Mouse (Mus musculus) cerebellum, postnatal 10 days (tissue): ENCODE data around the gene Zc3h4.
A peak's percentile ranks its signal among the peaks of the same experiment; 100 is the strongest.

Experiments
- DNase-seq, 2 experiments: peaks; one replicate each; pipeline ENCODE4 v3.0.0; 2021; ENCODE audit warnings: mixed read lengths in 2 of 2

Zc3h4 gene

DNA sequence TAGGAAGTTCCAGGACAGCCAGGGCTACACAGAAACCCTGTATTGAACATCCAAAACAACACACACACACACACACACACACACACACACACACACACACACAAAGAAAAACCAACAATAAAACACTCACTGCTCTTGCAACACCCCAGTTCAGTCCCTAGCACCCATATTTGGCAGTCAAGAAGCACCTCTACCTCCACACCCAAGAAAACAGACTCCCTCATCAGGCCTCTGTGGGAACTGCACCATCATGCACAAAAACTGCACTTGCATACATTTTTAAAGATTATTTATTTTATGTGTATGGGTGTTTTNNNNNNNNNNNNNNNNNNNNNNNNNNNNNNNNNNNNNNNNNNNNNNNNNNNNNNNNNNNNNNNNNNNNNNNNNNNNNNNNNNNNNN lies 40.5 kb downstream of the Zc3h4 start:
- DNase-seq: no peak

DNA sequence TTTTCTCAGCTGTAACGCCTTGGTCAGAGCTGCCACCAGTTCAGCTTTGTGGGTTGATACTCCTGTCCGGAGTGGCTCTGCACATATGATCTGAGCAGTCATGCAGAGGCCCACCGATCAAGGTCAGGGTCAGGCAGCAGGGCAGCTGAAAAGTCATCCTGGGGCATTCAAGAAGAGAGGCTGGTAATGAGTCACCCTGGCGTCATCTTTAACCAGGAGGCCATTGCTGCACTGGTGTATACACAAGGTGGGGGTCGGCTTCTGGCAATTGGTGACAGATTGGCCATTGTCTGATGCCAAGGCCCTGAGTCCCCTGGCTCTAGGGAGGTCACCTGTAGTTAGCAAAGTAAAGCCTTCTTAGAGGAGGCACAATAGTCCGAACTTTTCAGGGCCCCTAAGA lies 50.9 kb downstream of the Zc3h4 start:
- DNase-seq: no peak

DNA sequence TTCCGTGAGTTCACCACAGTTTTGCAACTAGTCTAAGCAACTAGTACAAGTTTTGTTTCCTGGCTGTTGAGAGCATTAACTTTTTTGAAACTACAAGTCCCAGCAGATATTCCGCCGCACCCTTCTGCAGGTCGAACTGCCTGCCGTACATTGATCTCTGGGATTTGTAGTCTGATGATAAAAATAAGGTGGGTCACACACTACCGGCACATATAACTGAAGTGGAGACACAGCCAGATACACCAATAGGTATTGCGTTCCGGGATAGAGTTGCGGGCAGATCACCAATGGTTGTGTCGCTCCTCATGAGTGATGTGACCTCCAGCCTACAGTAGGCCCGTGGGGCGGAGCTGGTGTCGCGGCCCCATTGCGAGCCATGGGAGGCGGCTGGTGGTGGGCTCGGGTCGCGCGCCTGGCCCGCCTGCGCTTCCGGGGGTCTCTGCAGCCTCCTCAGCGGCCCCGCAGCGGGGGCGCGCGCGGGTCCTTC lies 51.9 kb downstream of the Zc3h4 start, which contains the start of gene Tmem160:
Tmem160 (plus strand) TSS at position 193 of the 487 bp plus-strand sequence.
- DNase-seq: peak; percentile 93 to 94

DNA sequence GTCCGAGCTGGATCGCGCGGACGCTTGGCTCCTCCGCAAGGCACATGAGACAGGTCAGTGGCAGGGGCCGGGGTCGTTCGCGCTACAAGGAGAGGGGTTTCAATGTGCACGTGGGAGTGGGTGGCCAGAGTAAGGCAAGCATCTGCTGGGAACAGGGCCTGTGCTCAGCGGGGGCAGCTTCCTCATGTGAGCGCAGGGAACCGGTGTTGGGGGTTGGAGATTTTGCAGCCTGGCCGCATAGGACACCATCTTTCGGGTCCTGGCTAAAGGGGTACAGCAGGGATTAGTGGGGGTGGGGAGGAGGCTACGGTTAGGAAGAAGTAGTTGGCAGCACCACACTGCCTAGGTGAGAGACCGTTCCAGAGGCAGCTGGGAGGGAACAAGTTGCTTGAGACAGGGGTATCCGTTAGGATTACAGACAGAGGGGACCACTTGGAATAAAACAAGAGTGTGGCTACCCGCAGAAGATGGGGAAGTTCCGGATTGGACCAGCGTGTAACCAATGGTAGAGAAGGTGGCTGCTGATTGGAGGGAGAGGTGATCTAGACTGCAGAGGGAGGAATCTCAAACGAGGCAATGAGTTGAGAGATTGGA lies 52.5 kb downstream of the Zc3h4 start:
- peak; percentile 73 to 74 for DNase-seq

DNA sequence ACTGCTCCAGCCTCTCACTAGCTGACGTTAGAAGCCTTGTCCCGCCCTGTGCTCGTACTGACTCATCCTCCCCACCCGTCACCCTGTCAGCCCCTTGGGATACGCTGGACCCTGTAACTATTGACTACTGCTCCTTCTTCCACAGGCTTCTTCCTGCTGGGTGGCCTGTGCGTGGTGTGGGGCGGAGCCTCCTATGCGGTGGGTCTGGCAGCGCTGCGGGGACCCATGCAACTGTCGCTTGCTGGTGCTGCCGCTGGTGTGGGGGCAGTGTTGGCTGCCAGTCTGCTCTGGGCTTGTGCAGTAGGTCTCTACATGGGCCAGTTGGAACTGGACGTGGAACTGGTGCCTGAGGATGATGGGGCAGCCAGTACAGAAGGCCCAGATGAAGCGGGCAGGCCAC lies 54.3 kb downstream of the Zc3h4 start:
- no peak for DNase-seq

DNA sequence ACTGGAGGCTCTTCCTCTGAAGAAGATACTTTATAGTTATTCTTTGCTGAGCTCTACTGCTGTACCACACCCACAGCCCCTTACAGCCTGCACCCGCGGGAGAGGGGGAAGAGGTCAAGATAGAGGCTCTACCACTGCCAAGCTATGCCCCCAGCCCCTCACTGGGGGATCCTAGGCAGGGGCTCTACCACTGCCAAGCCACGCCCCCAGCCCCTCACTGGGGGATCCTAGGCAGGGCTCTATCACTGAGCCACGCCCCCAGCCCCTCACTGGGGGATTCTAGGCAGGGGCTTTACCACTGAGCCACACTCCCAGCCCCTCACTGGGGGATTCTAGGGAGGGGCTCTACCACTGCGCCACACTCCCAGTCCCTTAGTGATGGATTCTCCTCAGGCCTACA lies 55.6 kb downstream of the Zc3h4 start:
- DNase-seq: no peak

DNA sequence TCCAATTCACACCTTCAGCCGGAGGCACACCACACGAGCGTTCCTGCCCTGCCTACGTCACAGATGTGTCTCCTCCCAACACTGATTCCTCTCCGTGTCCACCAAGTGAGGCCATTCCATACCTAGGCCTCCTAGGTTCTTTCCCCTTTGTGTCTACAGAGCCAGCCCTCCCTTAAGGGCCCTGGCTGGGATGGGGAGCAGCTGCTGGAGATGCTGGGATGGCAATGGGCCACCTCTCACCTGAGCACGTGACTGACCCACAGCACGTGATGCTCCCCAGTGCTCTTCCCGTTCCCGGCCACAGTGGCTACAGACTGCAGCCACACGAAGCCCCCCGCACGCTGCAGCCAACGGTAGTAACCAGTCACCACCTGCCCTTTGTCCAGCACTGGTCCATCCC lies 59.9 kb downstream of the Zc3h4 start:
- peak; percentile 70 to 71 for DNase-seq

DNA sequence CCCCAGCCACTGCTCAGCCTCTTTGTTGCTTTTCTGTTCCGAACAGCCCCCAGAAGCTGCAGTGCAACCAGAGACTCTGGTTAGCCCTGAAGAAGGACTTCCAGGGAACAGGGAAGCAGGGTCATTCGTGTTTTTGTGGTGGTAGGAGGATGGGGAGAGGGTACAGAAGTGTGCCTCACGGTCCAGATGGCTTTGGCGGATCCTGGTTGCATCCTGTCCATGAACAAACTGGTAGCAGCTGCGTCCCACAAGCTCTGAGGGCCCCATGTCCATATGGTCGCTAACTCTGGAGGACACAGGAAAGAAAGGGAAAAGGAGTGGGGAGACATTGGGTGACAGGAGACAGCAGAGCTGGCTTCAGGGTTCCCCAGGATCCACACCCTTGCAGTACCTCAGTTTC lies 60.4 kb downstream of the Zc3h4 start:
- DNase-seq: peak; percentile 41 to 56

DNA sequence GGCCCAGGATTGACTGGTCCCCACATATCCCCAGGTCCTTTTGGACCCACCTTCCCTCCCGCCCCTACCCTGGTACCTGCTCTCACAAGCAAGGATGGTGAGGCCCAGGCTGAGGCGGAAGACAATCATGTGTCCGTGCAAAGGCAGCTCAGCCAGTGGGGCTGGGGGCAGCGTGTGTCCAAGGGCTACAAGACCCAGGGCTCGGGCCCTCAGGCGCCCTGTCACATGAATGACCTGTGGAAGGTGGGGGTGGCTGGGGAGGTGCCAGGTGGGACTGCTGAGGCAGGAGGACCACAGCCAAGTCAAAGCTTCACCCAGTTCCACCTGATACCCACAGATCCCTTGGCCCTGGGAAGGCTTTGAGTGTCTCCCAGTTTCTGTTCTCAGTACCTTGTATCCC lies 61.0 kb downstream of the Zc3h4 start:
- peak; percentile 47 to 53 for DNase-seq

DNA sequence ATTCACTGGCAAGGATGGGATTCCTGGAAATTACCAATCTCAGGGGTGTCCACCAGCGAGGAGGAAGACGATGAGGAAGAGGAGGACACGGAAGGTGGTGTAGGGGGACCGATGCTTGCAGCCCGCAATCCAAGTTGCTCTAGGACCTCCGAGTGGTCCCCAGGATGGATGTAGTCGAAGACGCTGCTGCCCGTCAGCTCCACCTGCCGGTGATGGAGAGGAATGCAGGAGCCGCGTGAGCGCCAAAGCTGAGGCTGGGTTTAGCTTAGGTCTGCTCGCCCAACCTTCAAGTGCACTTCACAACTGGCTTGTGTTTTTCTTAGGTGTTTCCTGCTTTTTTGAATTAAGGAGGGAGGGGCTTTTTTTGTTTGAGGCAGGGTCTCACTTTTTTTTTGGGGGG lies 62.5 kb downstream of the Zc3h4 start:
- DNase-seq: peak; percentile 93 to 95

DNA sequence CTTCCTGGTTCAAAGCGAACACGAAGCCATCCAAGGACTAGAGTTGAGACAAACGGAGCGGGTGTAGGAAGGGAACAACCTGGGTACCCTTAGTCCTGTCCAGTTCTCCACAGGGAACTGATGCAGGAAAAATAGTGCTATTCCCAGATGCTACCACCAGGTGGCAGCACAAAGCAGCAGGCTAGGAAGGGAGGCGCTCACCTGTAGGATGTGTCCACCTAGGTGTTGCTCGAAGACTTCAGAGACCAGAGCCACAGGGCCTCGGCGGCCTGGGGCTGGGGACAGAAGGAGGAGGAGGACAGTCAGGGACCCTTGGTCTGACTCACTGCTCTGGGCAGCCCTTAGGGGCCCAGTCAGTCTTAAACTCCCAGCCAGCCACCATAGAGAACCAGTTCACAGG lies 64.5 kb downstream of the Zc3h4 start:
- peak; percentile 88 to 91 for DNase-seq

DNA sequence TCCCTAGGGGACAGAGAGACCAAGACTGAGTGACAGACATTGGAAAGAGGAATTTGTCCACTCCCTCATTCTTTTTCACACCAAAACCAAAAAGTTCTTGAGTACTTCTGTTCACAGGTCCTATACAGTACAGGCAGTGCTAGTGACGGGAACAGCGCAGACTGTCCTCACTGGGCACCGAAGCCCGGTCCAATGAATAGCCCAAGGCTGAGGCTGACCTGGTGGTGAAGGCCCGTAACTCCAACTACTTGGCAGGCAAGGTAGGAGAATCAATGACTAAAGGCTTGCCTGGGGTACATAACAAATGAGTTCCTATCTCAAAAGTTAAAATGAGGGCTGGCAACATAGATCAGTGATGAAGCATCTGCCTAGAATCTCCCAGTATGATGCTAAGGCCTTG lies 64.9 kb downstream of the Zc3h4 start:
- DNase-seq: no peak

DNA sequence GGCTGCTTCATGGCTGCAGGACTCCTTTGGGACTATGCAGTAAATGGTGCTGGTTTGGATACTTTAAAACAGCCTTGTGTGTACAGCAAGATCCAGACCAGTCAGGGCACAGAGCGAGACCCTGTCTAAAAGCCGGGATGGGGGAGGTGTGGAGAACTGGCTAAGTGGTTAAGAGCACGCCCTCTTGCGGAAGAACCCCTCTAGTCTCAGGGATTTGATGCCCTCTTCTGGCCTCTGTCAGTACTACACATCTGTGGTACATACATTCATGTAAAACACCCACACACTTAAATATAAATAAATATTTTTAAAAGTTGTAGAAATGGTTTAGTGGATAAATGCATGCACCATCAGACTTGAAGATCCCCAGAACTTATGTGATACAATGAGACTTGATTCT lies 65.9 kb downstream of the Zc3h4 start:
- peak in 1 of 2 experiments; percentile 53 for DNase-seq

DNA sequence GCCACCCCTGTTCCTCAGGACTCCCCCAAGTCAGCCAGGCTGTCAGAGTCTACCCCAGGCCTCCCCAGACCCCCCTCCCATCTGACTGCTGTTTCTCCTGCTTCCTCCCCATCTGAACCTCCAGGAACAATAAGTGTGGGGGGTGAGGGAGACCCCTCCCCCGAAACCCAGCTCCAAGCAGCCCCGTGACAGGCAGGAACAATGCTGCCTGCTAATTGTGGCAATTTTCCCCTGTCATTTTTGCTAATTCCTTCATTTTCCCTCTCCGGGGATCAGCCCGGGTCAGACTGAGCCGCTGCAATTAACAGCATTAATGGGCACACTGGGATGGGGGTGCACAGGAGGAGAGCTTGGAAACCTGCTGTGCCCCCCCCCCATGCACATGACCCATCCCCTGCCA lies 67.4 kb downstream of the Zc3h4 start:
- DNase-seq: no peak

DNA sequence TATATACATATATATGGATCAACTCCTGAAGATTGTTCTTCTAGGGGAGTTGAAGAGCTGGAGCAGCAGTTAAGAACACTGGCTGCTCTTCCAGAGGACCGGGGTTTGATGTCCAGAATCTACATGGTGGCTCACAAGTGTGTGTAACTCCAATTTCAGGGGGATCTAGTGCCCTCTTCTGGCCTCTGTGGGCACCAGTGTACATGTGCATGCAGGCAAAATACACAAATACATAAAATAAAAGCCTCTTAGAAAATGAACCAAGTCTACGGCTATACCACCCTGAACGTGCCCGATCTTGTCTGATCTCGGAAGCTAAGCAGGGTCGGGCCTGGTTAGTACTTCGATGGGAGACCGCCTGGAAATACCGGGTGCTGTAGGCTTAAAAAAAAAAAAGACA lies 70.8 kb downstream of the Zc3h4 start:
- peak; percentile 44 to 57 for DNase-seq

DNA sequence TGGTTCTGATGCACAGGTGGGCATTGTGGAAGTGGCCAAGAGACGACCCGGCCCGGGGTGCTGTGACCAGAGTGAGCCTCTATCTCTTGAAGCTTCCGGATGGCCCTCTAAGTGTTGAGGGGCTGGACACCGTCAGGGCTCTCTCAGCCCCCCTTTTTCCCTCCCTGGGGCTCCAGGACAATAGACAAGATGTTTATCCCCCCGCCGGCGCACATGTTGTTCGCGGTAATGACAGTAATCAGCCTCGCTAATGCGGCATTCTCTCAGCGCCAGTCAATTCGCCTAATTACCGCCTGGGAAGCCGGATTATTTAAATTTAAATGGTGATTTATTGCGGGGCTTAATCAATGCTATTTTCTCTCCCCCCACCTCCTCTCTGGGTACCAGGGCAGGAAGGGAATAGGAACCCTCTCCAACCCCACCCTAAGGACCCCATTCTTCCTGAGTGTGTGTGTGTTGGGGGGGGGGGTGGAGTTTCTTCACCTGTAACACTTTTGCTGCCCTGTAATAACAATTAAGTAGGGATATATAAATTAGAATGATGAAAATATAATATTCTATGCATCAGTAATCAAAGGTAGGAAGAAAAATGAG lies 71.5 kb downstream of the Zc3h4 start:
- DNase-seq: no peak

DNA sequence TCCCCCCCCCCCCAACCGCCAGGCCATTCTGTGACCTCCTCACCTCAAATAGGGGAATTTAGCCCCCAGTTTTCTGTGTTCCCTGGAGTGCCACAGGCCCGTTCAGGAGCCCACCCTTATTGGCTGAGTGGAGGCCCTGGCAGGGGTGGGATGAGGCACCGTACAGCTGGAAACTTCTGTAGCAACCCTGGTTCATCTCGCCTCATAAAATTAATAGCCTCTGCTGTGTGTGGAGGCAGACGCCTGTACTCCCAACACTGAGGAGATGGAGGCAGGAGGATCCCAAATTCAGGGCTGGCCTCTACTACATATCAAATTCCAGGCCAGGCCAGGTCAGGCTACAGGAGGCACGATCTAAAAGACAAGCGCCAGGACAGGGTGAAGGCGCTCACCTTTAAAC lies 73.1 kb downstream of the Zc3h4 start:
- no peak for DNase-seq

DNA sequence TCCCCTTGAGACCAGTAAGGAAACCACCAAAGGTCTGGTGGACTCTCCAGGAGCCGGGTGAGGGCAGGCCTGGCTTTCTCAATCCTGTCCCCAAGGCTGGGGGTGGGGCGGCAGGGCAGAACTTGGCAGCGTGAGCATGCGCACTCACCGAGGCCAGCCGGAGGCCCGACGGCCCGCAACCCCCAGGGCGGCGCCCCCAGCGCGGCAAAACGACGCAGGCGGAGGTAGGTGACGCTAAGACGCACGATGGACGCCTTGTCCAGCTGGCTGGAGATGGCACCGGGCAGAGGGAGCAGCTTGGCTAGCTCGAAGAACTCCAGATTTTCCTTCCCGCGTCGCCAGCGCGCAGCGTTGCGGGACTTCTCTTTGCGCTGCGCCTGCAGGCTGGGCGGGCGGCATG lies 73.7 kb downstream of the Zc3h4 start:
- DNase-seq: peak in 1 of 2 experiments; percentile 48

DNA sequence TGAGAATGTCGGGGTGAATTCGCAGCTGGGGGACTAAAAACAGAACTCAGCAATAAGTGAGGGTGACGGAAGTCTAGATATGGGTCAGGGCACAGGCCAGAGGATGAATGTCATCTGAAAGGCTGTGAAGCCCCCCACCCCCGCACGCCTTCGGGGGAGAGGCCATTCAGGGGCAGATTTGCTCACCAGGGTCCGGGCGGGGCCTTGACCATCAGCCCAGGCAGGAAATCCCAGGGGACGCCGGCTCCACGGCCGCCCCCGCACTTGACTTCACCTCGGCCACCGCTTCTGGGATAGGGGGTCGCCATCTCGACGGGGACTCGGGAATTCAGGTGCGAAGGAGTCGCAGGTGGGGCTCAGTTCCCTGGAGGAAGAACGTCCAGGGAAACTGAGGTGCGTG lies 74.6 kb downstream of the Zc3h4 start:
- DNase-seq: no peak

DNA sequence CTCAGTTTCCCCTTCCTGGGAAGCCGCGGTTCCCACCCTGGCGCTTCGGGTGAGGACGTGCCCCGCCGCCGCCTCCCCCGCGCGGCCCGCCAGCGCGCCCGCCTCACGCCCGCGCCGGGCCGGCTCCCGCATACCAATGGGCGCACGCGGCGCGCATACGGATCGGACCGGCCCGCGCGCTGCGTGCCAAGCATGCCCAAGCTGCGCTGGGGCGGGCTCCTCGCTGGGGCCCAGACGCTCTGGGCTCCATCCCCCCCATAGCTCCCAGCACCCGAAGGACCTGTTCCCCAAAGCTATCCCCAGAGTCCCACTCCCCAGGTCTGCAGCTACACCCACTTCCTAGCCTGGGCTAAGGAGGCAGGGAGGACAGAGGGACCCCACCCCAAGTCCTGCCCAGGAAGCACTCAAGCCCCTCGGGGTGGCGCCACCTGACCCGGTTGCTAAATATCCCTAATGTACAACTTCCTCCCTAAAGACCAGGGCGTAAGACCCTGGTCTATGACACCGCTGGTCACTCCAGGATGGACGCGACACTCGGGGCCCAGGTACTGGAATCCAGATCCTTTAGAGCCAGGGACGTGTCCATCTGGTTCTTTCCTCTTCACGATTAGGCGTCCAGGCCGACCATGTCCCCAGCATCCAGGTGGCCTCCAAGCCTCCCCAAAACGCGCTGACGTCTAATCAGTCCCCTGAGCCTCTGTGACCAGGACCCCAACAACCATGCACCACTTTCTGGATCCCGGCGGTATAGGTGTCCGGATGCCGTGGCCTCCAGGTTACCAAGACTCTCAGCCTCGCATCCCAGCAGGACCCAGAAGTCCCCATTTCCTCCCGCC lies 75.3 kb downstream of the Zc3h4 start:
- no peak for DNase-seq

DNA sequence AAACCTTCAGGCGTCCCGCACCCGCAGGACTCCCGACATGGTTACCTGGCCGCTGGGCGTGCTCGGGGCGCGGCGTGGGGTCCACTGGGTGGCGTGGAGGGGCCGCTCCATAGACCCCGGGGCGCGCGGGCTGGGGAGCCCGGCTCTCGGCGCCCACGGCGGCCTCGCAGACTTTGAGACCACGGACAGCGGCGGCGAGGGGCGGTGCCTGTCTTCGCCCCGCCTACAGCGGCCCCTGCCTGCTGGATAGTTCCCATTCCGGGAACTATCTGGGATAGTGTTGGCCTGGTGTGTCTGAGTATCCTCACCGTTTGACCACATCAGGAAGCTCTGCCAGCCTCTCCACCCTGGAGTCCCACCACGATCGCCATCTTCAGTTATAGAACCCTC lies 75.9 kb downstream of the Zc3h4 start:
- DNase-seq: no peak

DNA sequence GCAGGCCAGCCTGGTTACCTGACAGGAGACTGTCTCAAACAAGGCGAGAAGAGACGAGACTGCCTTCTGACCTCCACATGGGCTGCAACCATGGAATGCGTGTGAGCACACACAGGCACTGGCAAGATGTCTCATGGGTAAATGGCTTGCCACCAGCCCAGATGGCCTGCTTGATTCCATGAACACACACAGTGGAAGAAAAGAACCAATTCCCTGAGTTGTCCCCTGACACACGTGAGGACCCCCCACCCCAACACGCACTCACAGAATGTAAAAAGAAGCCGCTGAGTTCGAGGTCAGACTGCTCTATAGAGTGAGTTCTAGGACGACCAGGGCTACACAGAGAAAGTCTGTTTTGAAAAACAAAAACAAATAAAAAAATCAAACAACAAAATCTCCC lies 76.9 kb downstream of the Zc3h4 start, which contains the start of gene Npas1:
Npas1 (minus strand) TSS at position 101 of the 400 bp plus-strand sequence.
- no peak for DNase-seq
